Mouse (Mus musculus) cerebellum, adult 2 months (tissue): ENCODE results near the gene Zfp637.

Experiments used
- CTCF ChIP-seq: fragments of 200-500 bp; IDR thresholded peaks from 2 replicates; pipeline ENCODE4 v1.5.1; 2011; ENCODE audit warnings: low read depth, mild to moderate bottlenecking, control low read depth, low read length, moderate library complexity, borderline replicate concordance; ENCODE audit not compliant: insufficient read depth
- POLR2A ChIP-seq: fragments of 200-500 bp; IDR thresholded peaks from 2 replicates; pipeline ENCODE4 v1.6.1; 2011; ENCODE audit warnings: low read length, control low read depth, borderline replicate concordance; ENCODE audit not compliant: insufficient read depth

DNA sequence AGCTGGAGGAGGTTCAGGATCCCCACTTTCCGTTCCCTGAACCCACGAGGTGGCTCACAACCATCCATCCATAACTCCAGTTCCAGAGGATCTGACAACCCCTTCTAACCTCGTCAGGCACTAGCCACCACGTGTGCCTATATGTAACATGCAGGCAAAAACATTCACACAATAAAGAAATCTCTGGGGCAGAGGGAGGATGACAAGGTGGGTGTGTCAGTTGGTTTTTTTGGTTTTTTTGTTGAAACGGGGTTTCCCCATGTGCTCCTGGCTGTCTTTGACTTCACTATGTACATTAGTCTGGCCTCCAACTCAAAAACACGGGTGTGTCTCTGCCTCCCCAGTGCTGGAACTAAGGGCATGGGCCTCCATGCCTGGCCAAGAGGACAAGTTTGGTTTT is 49.3 kb downstream of the Zfp637 start:
- TF ChIP-seq CTCF (no peak), POLR2A (no peak)
